Mouse (Mus musculus): ENCODE results near the gene Cmtm7.

The Cmtm7 gene

DNA sequence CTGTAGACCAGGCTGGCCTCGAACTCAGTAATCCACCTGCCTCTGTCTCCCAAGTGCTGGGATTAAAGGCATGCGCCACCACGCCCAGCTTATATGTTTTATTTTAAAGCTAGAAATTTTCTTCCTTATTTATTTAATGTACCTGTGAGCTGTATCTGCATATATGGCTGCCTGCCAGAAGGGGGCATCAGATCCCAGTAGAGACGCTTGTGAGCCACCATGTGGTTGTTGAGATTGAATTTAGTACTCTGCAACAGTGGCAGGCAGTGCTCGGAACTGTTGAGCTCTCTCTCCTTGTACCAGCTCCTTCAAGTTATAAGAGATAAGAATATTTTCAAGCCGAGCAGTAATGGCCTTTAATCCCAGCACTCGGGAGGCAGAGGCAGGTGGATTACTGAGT, 71.3 kb downstream of the Cmtm7 start:
- no peak for DNase-seq

DNA sequence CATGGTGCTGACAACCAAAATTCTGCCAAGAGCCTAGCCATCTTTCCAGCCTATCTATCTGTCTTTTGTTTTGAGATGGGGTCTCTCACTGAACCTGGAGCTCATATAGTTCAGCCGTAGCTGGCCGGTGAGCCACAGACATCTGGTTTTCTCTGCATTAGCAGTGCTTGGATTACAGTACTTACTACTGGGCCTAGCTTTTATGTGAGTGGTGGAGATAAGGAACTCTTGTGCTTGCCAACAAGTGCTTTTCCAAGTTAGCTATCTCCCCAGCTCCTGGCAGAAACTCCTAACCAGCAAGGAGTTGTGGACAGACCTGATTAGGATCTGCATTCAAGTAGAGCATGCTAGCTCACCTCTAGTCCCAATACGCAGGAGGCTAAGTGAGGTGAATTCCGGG, 73.9 kb downstream of the Cmtm7 start:
- DNase-seq = no peak
